Mouse (Mus musculus): ENCODE data around the gene Hsd11b1.

GRCm38 (mm10) chr1:193302093-193302405 lies 38.2 kb upstream of the Hsd11b1 start:
- TF ChIP-seq CTCF (IDR thresholded peaks at IDR 0.05; ENCODE audit: low read depth) = no peak
- TF ChIP-seq EP300 (optimal IDR thresholded peaks at IDR 0.05) = no peak
